Mouse (Mus musculus) forelimb bud, embryonic 11.5 days (tissue): ENCODE results near the gene Bscl2.

Experiments
- DNase-seq: peaks from one replicate; pipeline ENCODE4 v3.0.0-alpha.2; 2012; ENCODE audit warnings: low read depth, low spot score

The Bscl2 gene

GRCm38 (mm10) chr19:8837251-8837791, at the start of gene Bscl2:
Gene Bscl2 (plus strand): TSS chr19:8837467.
- DNase-seq: peak; percentile 83

GRCm38 (mm10) chr19:8788521-8788920, 48.7 kb upstream of the Bscl2 start:
- peak; percentile 55 for DNase-seq

GRCm38 (mm10) chr19:8789171-8789570, 48.1 kb upstream of the Bscl2 start:
- DNase-seq: no peak

- DNase-seq: no peak
These were observed 47.1 kb upstream of the Bscl2 start for GRCm38 (mm10) chr19:8790171-8790570.

GRCm38 (mm10) chr19:8798264-8798946, 38.9 kb upstream of the Bscl2 start, which contains the start of gene Polr2g:
Gene Polr2g (minus strand): TSS chr19:8798577.
- DNase-seq: peak; percentile 92

GRCm38 (mm10) chr19:8798947-8799315, 38.3 kb upstream of the Bscl2 start:
- no peak for DNase-seq

GRCm38 (mm10) chr19:8802130-8802821, 35.0 kb upstream of the Bscl2 start, which contains the start of gene Zbtb3:
Gene Zbtb3 (plus strand): TSS chr19:8802555.
- peak; percentile 97 for DNase-seq

- DNase-seq: no peak
These were observed 34.0 kb upstream of the Bscl2 start for GRCm38 (mm10) chr19:8803204-8803780.

- no peak for DNase-seq
These were observed 33.2 kb upstream of the Bscl2 start for GRCm38 (mm10) chr19:8803879-8804660.

- DNase-seq: no peak
These were observed 30.5 kb upstream of the Bscl2 start for GRCm38 (mm10) chr19:8806810-8807209.

- no peak for DNase-seq
These were observed 21.5 kb upstream of the Bscl2 start for GRCm38 (mm10) chr19:8815812-8816211.

- DNase-seq: no peak
These were observed 20.3 kb upstream of the Bscl2 start for GRCm38 (mm10) chr19:8817001-8817400.

GRCm38 (mm10) chr19:8818301-8818798, 18.9 kb upstream of the Bscl2 start:
- no peak for DNase-seq

- peak; percentile 98 for DNase-seq
These were observed 18.3 kb upstream of the Bscl2 start, which contains the start of gene Ttc9c for GRCm38 (mm10) chr19:8818801-8819595. Gene Ttc9c (minus strand): TSS chr19:8819333.

- peak; percentile 98 for DNase-seq
These were observed 17.5 kb upstream of the Bscl2 start, which contains the start of gene Hnrnpul2 for GRCm38 (mm10) chr19:8819596-8820423. Gene Hnrnpul2 (plus strand): TSS chr19:8820010.

GRCm38 (mm10) chr19:8820424-8820956, 16.8 kb upstream of the Bscl2 start:
- no peak for DNase-seq

GRCm38 (mm10) chr19:8821146-8821545, 16.1 kb upstream of the Bscl2 start:
- no peak for DNase-seq

GRCm38 (mm10) chr19:8822696-8823095, 14.6 kb upstream of the Bscl2 start:
- DNase-seq: no peak

- no peak for DNase-seq
These were observed 7.6 kb upstream of the Bscl2 start, which contains the start of gene AC129217.1 for GRCm38 (mm10) chr19:8829660-8830059. Gene AC129217.1 (plus strand): TSS chr19:8829773.
